Comparison of ENCODE assay signal across 8 mouse cellular contexts in the genomic region with DNA sequence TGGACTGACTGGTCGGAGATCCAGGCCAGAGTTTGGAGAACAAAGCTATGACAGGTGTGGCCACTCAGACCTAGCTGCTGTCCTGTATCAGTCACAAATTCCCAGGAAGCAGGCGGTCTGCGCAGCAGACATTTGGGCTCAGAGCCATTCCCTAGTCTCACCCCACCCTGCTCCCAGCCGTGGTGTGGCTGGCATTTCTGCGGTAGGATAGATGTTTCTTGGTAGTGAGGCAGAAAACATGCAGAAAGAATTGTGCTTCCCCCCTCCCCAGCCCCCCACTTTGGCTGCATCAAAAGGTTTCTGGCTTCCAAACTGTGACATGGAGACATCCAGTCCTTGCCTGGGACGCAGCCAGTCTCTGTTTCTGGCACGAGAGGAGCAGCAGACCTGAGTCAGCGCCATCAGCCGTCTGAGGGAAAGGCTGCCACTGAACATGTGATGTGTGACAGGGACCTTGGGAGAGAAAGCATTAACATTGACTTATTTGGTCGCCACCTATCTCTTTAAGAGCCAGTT.
DNase-seq lines count a peak whose midpoint lies in the region; ATAC-seq and TF ChIP-seq lines count a peak whose summit lies in the region.

No protein-coding gene starts in this region.

- 0 out of 2 replicates have a peak overlapping the region, but pooled peaks have one; percentile 8 for H3K9ac ChIP-seq in hindbrain, embryonic 12.5 days
- no peak overlapping the region for H3K9ac ChIP-seq in ES-E14 (ENCODE audit: insufficient read depth, low read depth, low read length, poor library complexity, severe bottlenecking)
- no peak overlapping the region for H3K9ac ChIP-seq in heart, embryonic 12.5 days
- H3K9ac ChIP-seq in intestine, embryonic 16.5 days (ENCODE audit: low read depth, low read length), result no peak overlapping the region

- no peak overlapping the region for H3K4me2 ChIP-seq in hindbrain, embryonic 12.5 days (replicated peaks)
- no peak overlapping the region for H3K4me2 ChIP-seq in heart, embryonic 12.5 days
- no peak overlapping the region for H3K4me2 ChIP-seq in intestine, embryonic 16.5 days (ENCODE audit: low read depth, low read length)

- in situ Hi-C loops in ES-E14 (cut with MboI; ENCODE audit: low sequenced_read_pairs in 2 of 2, unreplicated experiment in 2 of 2), result no loop called here

- H3K4me3 ChIP-seq in hindbrain, embryonic 12.5 days, result no peak overlapping the region
- no peak overlapping the region for H3K4me3 ChIP-seq in hindbrain, embryonic 10.5 days
- no peak overlapping the region for H3K4me3 ChIP-seq in ES-E14 (ENCODE audit: insufficient read depth in 1 of 2, low read depth in 1 of 2, low read length in 2 of 2, poor library complexity in 1 of 2, severe bottlenecking in 1 of 2)
- no peak overlapping the region for H3K4me3 ChIP-seq in heart, embryonic 12.5 days
- no peak overlapping the region for H3K4me3 ChIP-seq in intestine, embryonic 16.5 days (ENCODE audit: low read length)

- peaks cover 92% of the 10 kb centered on the region for H3K27me3 ChIP-seq in hindbrain, embryonic 12.5 days
- H3K27me3 ChIP-seq in hindbrain, embryonic 10.5 days (ENCODE audit: insufficient read depth, poor library complexity, severe bottlenecking), result peaks cover 100% of the 10 kb centered on the region
- 0 out of 2 replicates have a peak, but pooled peaks cover 3% of the 10 kb centered on the region for H3K27me3 ChIP-seq in heart, embryonic 12.5 days (replicated peaks)
- no peaks in the 10 kb centered on the region for H3K27me3 ChIP-seq in intestine, embryonic 16.5 days (replicated peaks; ENCODE audit: control insufficient read depth, insufficient read depth, low read length)

- no peaks in the 10 kb centered on the region for H3K9me3 ChIP-seq in hindbrain, embryonic 12.5 days (replicated peaks)
- no peaks in the 10 kb centered on the region for H3K9me3 ChIP-seq in hindbrain, embryonic 10.5 days
- H3K9me3 ChIP-seq in ES-E14 (ENCODE audit: control insufficient read depth, insufficient read depth, low read depth, low read length), result no peaks in the 10 kb centered on the region
- H3K9me3 ChIP-seq in heart, embryonic 12.5 days (replicated peaks), result no peaks in the 10 kb centered on the region
- no peaks in the 10 kb centered on the region for H3K9me3 ChIP-seq in intestine, embryonic 16.5 days (ENCODE audit: control insufficient read depth, low read length)

- 72% methylated on average over 10 of the region's 10 CpGs for WGBS in hindbrain, embryonic 12.5 days
- WGBS in hindbrain, embryonic 10.5 days, result 71% methylated on average over 10 of the region's 10 CpGs
- WGBS in heart, embryonic 12.5 days, result 40% methylated on average over 10 of the region's 10 CpGs
- 50% methylated on average over 10 of the region's 10 CpGs for WGBS in intestine, embryonic 16.5 days

- no peak overlapping the region for H3K27ac ChIP-seq in hindbrain, embryonic 12.5 days
- no peak overlapping the region for H3K27ac ChIP-seq in hindbrain, embryonic 10.5 days
- H3K27ac ChIP-seq in ES-E14 (ENCODE audit: insufficient read depth, low read depth, low read length, poor library complexity, severe bottlenecking), result no peak overlapping the region
- H3K27ac ChIP-seq in heart, embryonic 12.5 days (ENCODE audit: poor library complexity, severe bottlenecking), result no peak overlapping the region
- H3K27ac ChIP-seq in intestine, embryonic 16.5 days (ENCODE audit: low read length), result no peak overlapping the region

- no peaks in the 10 kb centered on the region for H3K36me3 ChIP-seq in hindbrain, embryonic 12.5 days
- H3K36me3 ChIP-seq in hindbrain, embryonic 10.5 days, result no peaks in the 10 kb centered on the region
- no peaks in the 10 kb centered on the region for H3K36me3 ChIP-seq in ES-E14 (ENCODE audit: control insufficient read depth, insufficient read depth, low read length, poor library complexity, severe bottlenecking)
- no peaks in the 10 kb centered on the region for H3K36me3 ChIP-seq in heart, embryonic 12.5 days
- no peaks in the 10 kb centered on the region for H3K36me3 ChIP-seq in intestine, embryonic 16.5 days (ENCODE audit: control insufficient read depth, insufficient read depth, low read length)

- no peak for ATAC-seq in hindbrain, embryonic 12.5 days (ENCODE audit: low FRiP score)
- peak; percentile 53; the same call in 1 of the 2 replicates for ATAC-seq in heart, embryonic 12.5 days (ENCODE audit: insufficient number of reproducible peaks, low FRiP score)
- ATAC-seq in intestine, embryonic 16.5 days, result no peak

- DNase-seq in hindbrain, embryonic 10.5 days (ENCODE audit: low spot score), result no peak
- DNase-seq in ES-E14 (ENCODE audit: low read depth, low spot score), result no peak
- peak; percentile 67 for DNase-seq in cerebellum, adult 8-10 months
- DNase-seq in lung, postnatal 10 days, result peak; percentile 82
- no peak for DNase-seq in spleen, postnatal 4 days (ENCODE audit: low spot score in 2 of 2)

- H3K4me1 ChIP-seq in hindbrain, embryonic 12.5 days, result peaks cover 14% of the 10 kb centered on the region
- peaks cover 22% of the 10 kb centered on the region for H3K4me1 ChIP-seq in hindbrain, embryonic 10.5 days (replicated peaks)
- H3K4me1 ChIP-seq in ES-E14 (ENCODE audit: control insufficient read depth in 2 of 2, insufficient read depth in 2 of 2, low read length in 2 of 2, poor library complexity in 1 of 2), result peaks cover 2 to 6% of the 10 kb centered on the region in 2 experiments; a peak in 2 of 4 replicates
- peaks cover 17% of the 10 kb centered on the region for H3K4me1 ChIP-seq in heart, embryonic 12.5 days (replicated peaks)
- peaks cover 8% of the 10 kb centered on the region; the same call in 1 of the 2 replicates for H3K4me1 ChIP-seq in intestine, embryonic 16.5 days (ENCODE audit: control insufficient read depth, insufficient read depth, low read length)

TF ChIP-seq in ES-E14, 5 proteins besides CTCF, POLR2A, EP300 and RAD21:
- TF ChIP-seq ZNF384 (IDR thresholded peaks at IDR 0.05; ENCODE audit: low read depth, low read length) (0 out of 2 replicates have a peak, but pooled peaks have one; percentile 51), CHD2 (IDR thresholded peaks at IDR 0.05; ENCODE audit: low read depth, low read length) (no peak), MAFK (IDR thresholded peaks at IDR 0.05; ENCODE audit: insufficient read depth, low read depth, low read length) (0 out of 2 replicates have a peak, but pooled peaks have one; percentile 24)

Comparison
In these comparisons a context has a peak if more than half of its experiments do, and no peak if none do; other contexts are left out.
1. DNase-seq: peak in cerebellum, adult 8-10 months (single experiment) and lung, postnatal 10 days (single experiment); none in hindbrain, embryonic 10.5 days (single experiment), ES-E14 (single experiment) and spleen, postnatal 4 days (0 of 2).